Mouse (Mus musculus): Measurements from ENCODE around the gene Cphx1.
"Not testable (repeated sequence)": the region's sequence is repeated elsewhere in the genome, so short reads cannot be mapped to it uniquely, and the experiment has no call there.

GRCm38 (mm10) chr14:25957861-25958260, 19.8 kb downstream of the Cphx1 start:
- not testable (repeated sequence) for TF ChIP-seq CTCF (IDR thresholded peaks at IDR 0.05; ENCODE audit: borderline replicate concordance, control insufficient read depth, extremely low read depth, insufficient read depth, low read length, poor library complexity); POLR2A (IDR thresholded peaks at IDR 0.05; ENCODE audit: control insufficient read depth, extremely low read depth, insufficient read depth, low read length, poor library complexity)
